Mouse (Mus musculus) embryonic facial prominence, embryonic 13.5 days (tissue): Measurements from ENCODE around the gene Rnf43. TPM values are rescaled to one million over a fixed set of nuclear protein-coding genes. Genes with fewer than 3 reads are reported as not detected.
A peak's percentile ranks its signal among the peaks of the same experiment; 100 is the strongest.

Experiments used
- microRNA counts: library from miRNA; unstranded; fragments of <30 nt; microRNA quantifications from one replicate; lab custom pipeline; 2016
- microRNA-seq: library from miRNA; unstranded; fragments of <30 nt; microRNA quantifications from one replicate; pipeline ENCODE4, GENCODE M21; 2016
- polyA plus RNA-seq: library from polyadenylated mRNA; unstranded; fragments of >200 nt; fragmentation: Nextera tagmentation; extraction: Ambion mirVana; gene quantifications from 2 replicates; pipeline ENCODE4 v1.2.1, GENCODE M21; 2015

Rnf43 gene
- polyA plus RNA-seq, 1 experiment from 2014 or later, result 7.1 TPM

MicroRNA genes within 50 kb of the gene (microRNA counts, 519-probe panel; counts per million panel counts)
- microRNA mmu-miR-142-3p (lab: Ali Mortazavi, UCI), result 3,439 counts per million, percentile 78 among the panel's probes with 10 or more counts
- microRNA mmu-miR-142-5p (lab: Ali Mortazavi, UCI), result 3,878 counts per million, percentile 84 among the panel's probes with 10 or more counts

Small RNA genes lying within 50 kb of the gene (microRNA-seq; reads per million reads assigned to microRNA genes)
- gene Mir142 (not detected), gene Mir142b (not detected)

Other genes with a start within 250 kb of the Rnf43 start
- not detected in 2 replicates for gene Gm11492, start 96.1 kb upstream of the Rnf43 start, polyA plus RNA-seq
- 10.6 and 11.3 TPM in 2 replicates for gene Sept4, start 93.8 kb upstream of the Rnf43 start, polyA plus RNA-seq
- gene Mtmr4, start 70.6 kb upstream of the Rnf43 start, polyA plus RNA-seq, result 31.9 and 35.2 TPM in 2 replicates
- gene Hsf5, start 45.6 kb upstream of the Rnf43 start, polyA plus RNA-seq, result 0.23 and 0.25 TPM in 2 replicates
- gene Supt4a, start 74.8 kb downstream of the Rnf43 start, polyA plus RNA-seq, result 163 and 172 TPM in 2 replicates
- gene Tspoap1, start 97.8 kb downstream of the Rnf43 start, polyA plus RNA-seq, result 4.9 and 5.3 TPM in 2 replicates
- gene Mpo, start 130.9 kb downstream of the Rnf43 start, polyA plus RNA-seq, result 1.9 and 6.1 TPM in 2 replicates
- 0.08 and 0.11 TPM in 2 replicates for gene Lpo, start 165.6 kb downstream of the Rnf43 start, polyA plus RNA-seq
- gene Mks1, start 190.5 kb downstream of the Rnf43 start, polyA plus RNA-seq, result 17.0 and 17.9 TPM in 2 replicates
- 0.15 and 0.34 TPM in 2 replicates for gene Epx, start 212.8 kb downstream of the Rnf43 start, polyA plus RNA-seq
- gene Olfr462, start 229.5 kb downstream of the Rnf43 start, polyA plus RNA-seq, result not detected in 2 replicates
- gene Olfr463, start 234.7 kb downstream of the Rnf43 start, polyA plus RNA-seq, result not detected in 2 replicates